Mouse (Mus musculus): Measurements from ENCODE around the gene Mndal.
"Not testable (repeated sequence)": the region's sequence is repeated elsewhere in the genome, so short reads cannot be mapped to it uniquely, and the experiment has no call there.

The Mndal gene

DNA sequence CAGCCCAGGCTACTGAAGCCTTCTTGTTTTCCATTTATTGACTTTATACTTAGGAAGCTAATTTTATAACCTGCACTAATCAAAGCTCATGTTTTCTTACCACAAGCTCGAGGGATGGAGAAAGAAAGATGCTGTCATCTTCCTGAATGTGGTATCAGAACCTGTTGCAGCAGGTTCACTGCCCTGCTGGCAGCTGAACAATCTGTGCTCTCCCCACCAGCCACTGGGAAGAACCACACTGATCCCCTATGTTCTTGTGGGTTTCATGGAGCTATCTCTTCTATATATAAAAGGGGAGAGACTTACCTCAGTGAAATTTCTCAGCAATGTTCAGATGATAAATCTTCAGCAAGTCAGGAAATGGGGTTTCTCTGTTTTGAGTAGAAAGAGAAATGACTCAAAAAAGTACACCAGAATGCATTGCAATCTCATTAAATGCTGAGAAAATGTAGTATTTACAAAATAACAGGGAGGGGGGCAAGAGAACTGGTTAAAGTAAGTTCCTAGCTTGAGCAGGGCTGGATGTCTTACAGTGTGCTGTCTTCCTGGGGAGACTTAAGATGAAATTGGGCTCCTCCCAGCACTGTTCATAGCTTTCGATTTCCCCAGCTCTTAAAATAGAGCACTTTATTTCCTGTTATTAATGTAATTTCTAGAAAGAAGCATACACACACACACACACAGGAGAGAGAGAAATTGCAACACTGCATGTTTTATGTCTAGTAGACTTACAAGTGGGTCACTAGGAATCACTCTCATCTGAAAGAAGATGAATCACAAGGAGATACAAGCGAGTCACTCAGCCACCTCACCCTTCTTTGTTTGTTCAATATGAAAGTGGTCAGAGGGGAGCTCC, at the start of gene Mndal, which contains the start of gene Ifi203:
Gene Mndal, minus strand, starts transcription at position 568 of the 856 bp plus-strand sequence.
Gene Ifi203, minus strand, starts transcription at position 749 of the 856 bp plus-strand sequence.
- peak; percentile 2 for DNase-seq (ENCODE audit: low read depth, low spot score)

- not testable (repeated sequence) for DNase-seq (ENCODE audit: low read depth, low spot score)
These were observed 40.5 kb upstream of the Mndal start, which contains the start of gene Ifi202b for GRCm38 (mm10) chr1:173982694-173983305. Ifi202b (minus strand) TSS chr1:173982744.

- not testable (repeated sequence) for DNase-seq (ENCODE audit: low read depth, low spot score)
These were observed 38.7 kb upstream of the Mndal start for GRCm38 (mm10) chr1:173981038-173981437.

GRCm38 (mm10) chr1:173977622-173978021, 35.3 kb upstream of the Mndal start:
- no peak for DNase-seq (ENCODE audit: low read depth, low spot score)

DNA sequence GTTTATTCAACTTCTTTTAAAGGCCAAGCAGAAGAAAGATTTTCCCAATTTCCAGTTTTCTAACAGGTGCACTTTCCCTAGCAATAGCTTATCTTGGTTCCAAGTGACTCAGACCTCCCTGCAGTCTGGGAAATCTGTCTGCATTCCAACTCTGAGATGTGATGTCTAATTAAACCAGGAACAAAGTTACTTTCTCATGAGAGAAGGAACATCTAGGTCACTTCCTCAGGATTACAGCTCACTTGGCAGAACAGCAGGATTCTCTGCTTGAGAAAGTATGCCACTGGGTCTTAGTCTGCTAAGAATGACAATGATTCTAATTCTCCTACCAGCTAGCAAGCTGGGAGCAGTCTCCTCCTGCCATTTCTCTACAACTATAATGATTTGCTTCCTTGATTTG, 30.8 kb upstream of the Mndal start:
- peak; percentile 24 for DNase-seq (ENCODE audit: low read depth, low spot score)

DNA sequence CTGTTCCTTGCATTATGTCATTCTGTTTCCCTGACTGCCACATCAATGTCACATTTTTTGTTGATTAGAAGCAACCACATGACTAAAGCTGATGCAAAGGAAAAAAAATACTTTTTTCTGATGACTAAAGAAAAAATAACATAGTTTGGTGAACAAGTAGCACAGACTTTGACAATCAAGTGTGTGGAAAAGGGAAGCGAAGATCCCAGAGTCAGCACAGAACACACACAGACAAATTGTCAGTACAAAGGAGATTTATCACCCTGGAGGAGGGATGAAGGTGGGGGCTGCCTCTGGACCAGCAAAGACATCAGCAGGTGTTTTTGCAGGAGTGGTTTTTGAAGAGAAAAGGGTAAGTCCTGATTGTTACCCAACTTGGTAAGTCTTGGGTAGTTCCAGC, 19.2 kb upstream of the Mndal start:
- DNase-seq (ENCODE audit: low read depth, low spot score) = not testable (repeated sequence)

GRCm38 (mm10) chr1:173959998-173960397, 17.7 kb upstream of the Mndal start:
- DNase-seq (ENCODE audit: low read depth, low spot score) = not testable (repeated sequence)

DNA sequence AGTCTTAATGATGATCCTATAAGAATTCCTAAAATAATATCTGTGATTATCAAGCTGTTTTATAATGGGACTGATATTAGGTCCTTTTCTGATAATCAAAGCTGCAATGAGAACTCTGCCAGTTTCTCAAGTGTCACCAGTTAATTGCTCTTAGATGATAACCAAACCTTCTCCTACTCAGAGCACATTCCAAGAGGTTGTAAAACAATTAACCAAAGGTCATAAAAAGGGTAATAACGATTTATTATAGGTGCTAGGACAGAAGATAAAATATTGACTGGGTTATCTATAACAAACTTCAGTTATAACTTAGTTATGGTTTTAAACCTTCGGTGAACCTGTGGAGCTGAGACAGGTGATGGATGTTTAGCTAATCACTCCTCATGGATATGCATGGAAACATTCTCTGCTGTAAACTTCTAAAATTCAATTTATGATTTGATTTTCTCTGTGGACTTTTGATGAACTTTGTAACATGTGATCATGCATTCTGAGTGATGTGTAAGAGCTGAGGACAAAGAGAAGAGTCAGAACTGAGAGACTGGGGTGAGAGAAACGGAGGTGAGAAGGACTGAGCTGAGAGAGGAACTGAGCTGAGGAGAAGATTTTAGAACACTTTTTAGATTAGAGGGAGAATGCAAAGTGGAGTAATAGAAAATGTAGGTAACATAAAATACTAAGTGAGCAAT, 13.7 kb upstream of the Mndal start:
- DNase-seq (ENCODE audit: low read depth, low spot score) = not testable (repeated sequence)

GRCm38 (mm10) chr1:173955071-173955796, 12.9 kb upstream of the Mndal start:
- no peak for DNase-seq (ENCODE audit: low read depth, low spot score)

DNA sequence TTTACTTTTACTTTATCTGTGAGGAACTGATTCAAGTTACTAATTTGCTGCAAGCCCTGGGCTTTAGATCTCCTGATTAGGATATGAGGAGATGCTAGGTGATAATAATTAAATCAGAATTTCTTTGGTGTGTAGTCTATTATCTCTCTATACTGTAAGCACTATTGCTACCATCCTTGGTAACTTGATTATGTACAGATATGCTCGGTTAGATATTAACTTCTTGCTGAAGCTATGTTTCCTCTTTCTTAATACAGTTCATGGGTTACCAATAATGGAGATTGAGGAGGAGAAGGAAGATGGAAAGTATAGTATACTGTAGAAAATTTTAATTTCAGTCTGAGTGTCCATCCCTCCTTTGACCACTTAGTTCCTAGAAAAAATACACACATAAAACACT, 11.3 kb upstream of the Mndal start:
- no peak for DNase-seq (ENCODE audit: low read depth, low spot score)

- not testable (repeated sequence) for DNase-seq (ENCODE audit: low read depth, low spot score)
These were observed 6.8 kb upstream of the Mndal start for GRCm38 (mm10) chr1:173949044-173949443.

- not testable (repeated sequence) for DNase-seq (ENCODE audit: low read depth, low spot score)
These were observed 432 bp upstream of the Mndal start for GRCm38 (mm10) chr1:173942780-173943066.

GRCm38 (mm10) chr1:173941522-173941921, 769 bp downstream of the Mndal start:
- not testable (repeated sequence) for DNase-seq (ENCODE audit: low read depth, low spot score)

GRCm38 (mm10) chr1:173919279-173919678, 23.0 kb downstream of the Mndal start:
- not testable (repeated sequence) for DNase-seq (ENCODE audit: low read depth, low spot score)

DNA sequence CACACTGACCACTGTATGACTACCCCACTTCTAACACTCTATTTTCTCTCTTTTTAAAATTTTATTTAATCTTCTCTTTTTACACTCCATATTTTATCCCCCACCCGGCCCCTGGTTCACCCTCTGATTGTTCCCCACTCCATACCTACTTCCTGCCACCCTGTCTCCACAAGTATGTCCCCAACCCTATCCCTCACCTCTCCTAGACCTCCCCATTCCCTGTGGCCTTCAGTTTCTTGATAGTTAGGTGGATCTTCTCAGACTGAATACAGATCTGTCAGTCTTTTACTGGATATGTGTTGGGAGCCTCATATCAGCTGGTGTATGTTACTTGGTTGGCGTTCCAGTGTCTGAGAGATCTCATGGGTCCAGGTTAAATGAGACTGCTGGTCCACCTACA, 27.7 kb downstream of the Mndal start:
- DNase-seq (ENCODE audit: low read depth, low spot score) = no peak

- DNase-seq (ENCODE audit: low read depth, low spot score) = not testable (repeated sequence)
These were observed 29.0 kb downstream of the Mndal start for GRCm38 (mm10) chr1:173913256-173913791.

DNA sequence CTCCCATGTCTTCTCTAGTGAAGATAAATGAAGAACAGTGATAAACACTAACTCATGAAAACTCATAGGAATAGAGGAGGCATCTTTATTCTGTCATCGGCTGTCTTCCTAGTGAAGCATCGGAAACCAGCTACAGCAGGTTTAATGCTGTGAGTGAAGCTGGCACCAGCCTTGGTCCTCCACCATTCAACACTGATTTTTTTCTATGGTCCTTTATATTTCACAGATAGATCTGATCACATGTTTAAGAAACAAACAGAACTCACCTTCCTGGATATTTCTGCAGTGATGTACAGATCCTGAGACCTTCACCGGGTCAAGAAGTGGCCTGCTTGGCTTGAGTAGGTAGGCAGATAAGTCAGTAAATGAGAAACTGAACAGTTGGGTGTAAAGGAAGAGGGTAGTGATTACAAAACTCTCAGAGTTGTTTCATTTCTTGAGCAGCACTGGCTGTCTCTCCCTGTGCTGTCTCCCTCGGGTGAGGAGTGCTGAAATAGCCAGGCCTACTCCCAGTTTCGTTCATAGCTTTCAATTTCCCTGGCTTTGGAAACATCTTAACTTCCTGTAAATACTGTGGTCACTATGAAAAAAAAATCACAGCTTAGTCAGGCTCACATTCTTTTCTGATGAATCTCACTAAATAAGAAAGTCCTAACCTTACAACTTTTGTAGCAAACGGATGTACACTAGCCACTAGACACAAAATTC, 29.6 kb downstream of the Mndal start, which contains the start of gene Ifi211:
Gene Ifi211, minus strand, starts transcription at position 499 of the 708 bp plus-strand sequence.
- peak; percentile 70 for DNase-seq (ENCODE audit: low read depth, low spot score)

- no peak for DNase-seq (ENCODE audit: low read depth, low spot score)
These were observed 30.4 kb downstream of the Mndal start for GRCm38 (mm10) chr1:173911808-173912464.

DNA sequence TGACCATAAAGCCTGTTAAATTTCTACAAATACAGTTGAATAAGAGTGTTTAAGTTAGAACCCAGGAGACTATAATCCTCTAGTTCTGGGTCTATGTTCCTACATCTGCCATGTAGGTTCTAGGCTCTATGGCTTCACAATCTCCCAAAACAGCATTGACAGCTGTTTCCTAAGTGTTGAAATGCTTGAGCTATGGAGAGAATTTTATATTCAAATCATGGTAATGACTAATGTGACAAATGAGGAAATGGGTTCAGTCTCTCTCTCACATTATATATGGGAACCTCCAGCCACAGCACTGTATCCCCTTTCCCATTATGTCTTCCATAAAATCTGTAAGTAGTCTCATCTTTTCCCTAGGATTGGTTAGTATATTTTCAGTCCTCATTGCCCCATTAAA, 33.9 kb downstream of the Mndal start:
- not testable (repeated sequence) for DNase-seq (ENCODE audit: low read depth, low spot score)

GRCm38 (mm10) chr1:173905885-173906284, 36.4 kb downstream of the Mndal start:
- DNase-seq (ENCODE audit: low read depth, low spot score) = not testable (repeated sequence)

Measured in skeletal muscle tissue, adult 2 months (tissue).